In genomic region chr9:27308045-27308444, GRCm38 (mm10) we compare ENCODE assay signal across 8 mouse cellular contexts. TPM values are rescaled to one million over a fixed set of nuclear protein-coding genes. Genes with fewer than 3 reads are reported as not detected.
DNase-seq lines count a peak whose midpoint lies in the region; ATAC-seq lines count a peak whose summit lies in the region.
"Had no signal": no experiment of that assay in that cellular context is flagged by ENCODE, and none has a peak within 500 bp of the region (broad histone marks: within the 10 kb centered on the region; RNA-seq: fewer than 3 reads in every experiment).

No protein-coding gene starts in this region.

- DNase-seq in lung, postnatal 10 days, result peak; percentile 30
- DNase-seq in lung, postnatal 14 days, result no peak
- peak; percentile 65 for DNase-seq in forebrain, embryonic 11.5 days (ENCODE audit: low spot score)
- DNase-seq in mesoderm, embryonic 11.5 days (ENCODE audit: low read depth, low spot score), result peak; percentile 66

- H3K4me3 ChIP-seq in forebrain, embryonic 11.5 days (ENCODE audit: low read depth, low read length), result no peak overlapping the region
- H3K4me3 ChIP-seq: liver, embryonic 15.5 days had no signal

- H3K27ac ChIP-seq in forebrain, embryonic 11.5 days (ENCODE audit: low read depth, low read length), result no peak overlapping the region
- H3K27ac ChIP-seq: liver, embryonic 15.5 days had no signal

- no peaks in the 10 kb centered on the region for H3K27me3 ChIP-seq in forebrain, embryonic 11.5 days (ENCODE audit: control insufficient read depth, insufficient read depth, low read length)

- ATAC-seq in forebrain, embryonic 11.5 days (replicated peaks; ENCODE audit: low FRiP score), result peak; percentile 8; the same call in 1 of the 2 replicates
- ATAC-seq in CD4-positive, CD25-positive, alpha-beta regulatory T cell, adult 4 months, result no peak
- no peak for ATAC-seq in activated CD4-positive, CD25-positive, alpha-beta regulatory T cell, adult 4 months
- no peak for ATAC-seq in monocyte, adult 5-6 weeks (replicated peaks; ENCODE audit: insufficient number of reproducible peaks, low FRiP score, low TSS enrichment, poor library complexity, severe bottlenecking)

- H3K4me2 ChIP-seq in forebrain, embryonic 11.5 days (ENCODE audit: low read depth, low read length, severe bottlenecking), result no peak overlapping the region
- H3K4me2 ChIP-seq: liver, embryonic 15.5 days had no signal

- H3K36me3 ChIP-seq in forebrain, embryonic 11.5 days (ENCODE audit: control insufficient read depth, insufficient read depth, low read length), result no peaks in the 10 kb centered on the region
- H3K36me3 ChIP-seq: liver, embryonic 15.5 days had no signal

- WGBS in forebrain, embryonic 11.5 days, result 34% methylated on average over 7 of the region's 7 CpGs

- no peaks in the 10 kb centered on the region for H3K9me3 ChIP-seq in forebrain, embryonic 11.5 days (ENCODE audit: control insufficient read depth, low read length)
- H3K9me3 ChIP-seq: liver, embryonic 15.5 days had no signal

- peaks cover 11% of the 10 kb centered on the region for H3K4me1 ChIP-seq in forebrain, embryonic 11.5 days (replicated peaks; ENCODE audit: control insufficient read depth, insufficient read depth, low read length)
- H3K4me1 ChIP-seq: liver, embryonic 15.5 days had no signal

- no peak overlapping the region for H3K9ac ChIP-seq in forebrain, embryonic 11.5 days (ENCODE audit: low read length)
- H3K9ac ChIP-seq: liver, embryonic 15.5 days had no signal

RNA-seq across cellular contexts. Expression of gene Igsf9b, which starts 9.0 kb away (rescaled TPM):
- polyA plus RNA-seq in forebrain, embryonic 11.5 days (2014; fragmentation: Nextera tagmentation; extraction: Ambion mirVana), result 8.4 and 8.8 TPM in 2 replicates
- 1 to 10 TPM; 1.3 to 2.3 TPM for polyA plus RNA-seq in CD4-positive, CD25-positive, alpha-beta regulatory T cell, adult 4 months (2017; shearing (Covaris generic))
- polyA plus RNA-seq in activated CD4-positive, CD25-positive, alpha-beta regulatory T cell, adult 4 months (2017; shearing (Covaris generic)), result 1 to 10 TPM; 1.3 TPM
- total RNA-seq in monocyte, adult 5-6 weeks (2017), result 0.10 TPM in 1 of 3 replicates, not detected in the others
